Mouse (Mus musculus): ENCODE measurements around the gene Amd1.

The Amd1 gene

DNA sequence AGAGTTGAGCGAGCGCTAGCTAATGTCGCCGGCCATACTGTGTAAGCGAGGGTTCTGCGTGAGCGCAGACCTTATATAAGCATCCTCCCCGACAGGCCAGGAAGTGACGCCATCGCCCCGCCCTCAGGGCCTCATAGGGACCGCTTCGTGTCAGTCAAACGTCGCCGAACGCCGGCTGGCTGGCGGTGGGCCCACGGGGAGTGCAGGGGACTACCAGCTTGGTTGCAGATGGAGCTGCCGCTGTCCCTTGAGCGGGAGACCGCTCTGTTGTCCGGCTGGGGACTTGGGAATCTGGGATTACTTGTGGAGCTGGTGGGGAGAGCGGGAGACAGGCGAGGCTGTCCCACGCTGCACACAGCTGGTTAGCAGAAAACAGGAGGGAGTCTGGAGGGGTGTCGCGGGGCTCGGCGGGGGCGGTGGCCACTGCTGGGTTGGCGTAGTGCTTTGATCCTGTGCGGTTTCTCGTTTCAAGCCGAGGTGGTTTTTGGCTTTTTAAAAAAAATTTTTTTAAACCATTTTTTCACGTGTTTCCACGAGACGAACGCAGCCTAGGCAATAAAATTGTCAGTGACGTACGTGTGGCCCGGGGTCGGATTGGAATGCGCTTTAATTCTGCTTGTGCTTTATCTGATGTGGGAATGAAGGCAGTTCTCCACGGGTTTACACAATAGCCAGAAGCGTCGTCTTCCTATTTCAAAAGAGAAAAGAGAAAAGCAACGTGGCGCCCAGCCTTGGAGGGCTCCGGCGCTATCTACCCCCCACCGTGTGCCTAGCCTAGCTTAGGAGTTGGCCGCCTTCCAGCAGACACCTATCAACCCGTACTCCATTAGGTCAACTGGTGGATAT, at the start of gene Amd1:
Amd1 (minus strand) TSS at position 47 of the 846 bp plus-strand sequence.
- DNase-seq (ENCODE audit: low read depth, low spot score): peak; percentile 100

DNA sequence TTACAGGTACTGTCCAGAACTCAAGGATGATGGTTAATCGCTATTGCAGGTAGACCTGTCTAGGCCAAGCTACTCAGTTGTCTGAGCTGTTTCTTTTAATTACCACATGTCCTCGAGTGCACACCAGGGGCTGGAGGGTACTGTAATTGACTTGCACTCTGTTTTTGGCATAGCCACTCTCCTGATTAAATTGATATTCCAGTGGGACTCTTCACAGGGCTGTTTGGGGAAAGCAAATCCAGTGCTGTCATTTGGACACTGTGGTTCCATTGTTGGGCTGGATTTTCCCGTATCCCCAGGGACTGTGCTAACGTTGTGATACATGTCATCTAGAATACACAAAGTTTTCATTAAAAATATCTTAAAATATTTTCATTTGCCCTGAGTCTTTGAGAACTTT, 49.2 kb upstream of the Amd1 start:
- DNase-seq (ENCODE audit: low read depth, low spot score): peak; percentile 39

DNA sequence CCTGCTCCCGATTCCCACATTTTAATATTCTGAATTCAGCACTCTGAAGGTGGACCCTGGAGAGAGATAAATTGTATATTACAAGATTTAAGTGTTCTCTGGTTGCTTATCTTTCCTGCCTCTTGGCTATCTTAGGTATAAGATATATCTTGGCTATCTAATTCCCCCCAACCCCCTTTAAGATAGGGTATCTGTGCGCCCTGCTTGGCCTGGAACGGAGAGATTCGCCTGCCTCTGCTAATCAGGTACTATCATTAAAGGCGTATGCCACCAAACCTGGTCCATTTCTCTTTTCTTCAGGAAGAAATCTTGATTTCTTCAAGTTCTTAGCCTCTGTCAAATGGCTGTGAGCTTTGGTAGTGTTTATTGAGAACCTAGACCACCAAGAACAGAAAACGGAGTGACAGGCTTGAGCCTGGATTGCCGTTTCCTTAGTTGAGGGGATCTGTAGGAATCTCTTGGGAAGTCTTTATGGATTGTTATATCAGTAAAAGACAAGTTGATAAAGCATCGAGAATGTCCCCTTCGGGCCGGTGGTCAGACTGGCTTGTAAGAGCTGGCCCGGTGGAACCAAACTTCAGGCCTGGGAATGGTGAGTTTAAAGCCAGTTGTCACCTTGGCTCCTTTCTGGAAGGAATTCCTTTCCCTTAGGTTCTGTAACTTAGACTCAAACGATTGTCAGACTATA, 48.4 kb upstream of the Amd1 start:
- no peak for DNase-seq (ENCODE audit: low read depth, low spot score)

DNA sequence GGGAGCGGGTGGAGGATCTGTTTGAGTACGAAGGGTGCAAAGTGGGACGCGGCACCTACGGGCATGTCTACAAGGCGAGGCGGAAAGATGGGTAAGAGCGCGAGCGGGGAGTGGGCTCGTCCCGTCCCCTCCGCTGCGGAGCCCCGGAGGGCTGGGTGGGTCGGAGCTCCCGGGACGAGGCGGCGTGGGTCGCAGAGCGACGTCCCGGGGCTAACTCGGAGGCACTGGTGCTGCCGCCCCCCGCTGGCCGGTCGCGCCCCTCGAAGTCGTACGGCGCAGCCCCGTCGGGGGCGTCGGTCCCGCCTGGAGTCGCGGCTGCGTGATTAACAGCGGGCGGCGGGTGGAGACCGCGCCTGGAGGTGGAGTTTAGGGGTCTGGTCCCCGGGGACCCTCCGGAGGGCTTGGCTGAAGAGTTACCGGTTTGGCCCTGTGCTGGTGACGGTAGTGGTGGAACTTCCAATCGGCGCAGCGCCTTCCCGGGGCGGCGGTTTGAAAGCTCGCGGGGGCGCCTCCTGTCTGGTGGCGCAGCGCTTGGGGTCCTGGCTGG, 47.7 kb upstream of the Amd1 start:
- peak; percentile 55 for DNase-seq (ENCODE audit: low read depth, low spot score)

DNA sequence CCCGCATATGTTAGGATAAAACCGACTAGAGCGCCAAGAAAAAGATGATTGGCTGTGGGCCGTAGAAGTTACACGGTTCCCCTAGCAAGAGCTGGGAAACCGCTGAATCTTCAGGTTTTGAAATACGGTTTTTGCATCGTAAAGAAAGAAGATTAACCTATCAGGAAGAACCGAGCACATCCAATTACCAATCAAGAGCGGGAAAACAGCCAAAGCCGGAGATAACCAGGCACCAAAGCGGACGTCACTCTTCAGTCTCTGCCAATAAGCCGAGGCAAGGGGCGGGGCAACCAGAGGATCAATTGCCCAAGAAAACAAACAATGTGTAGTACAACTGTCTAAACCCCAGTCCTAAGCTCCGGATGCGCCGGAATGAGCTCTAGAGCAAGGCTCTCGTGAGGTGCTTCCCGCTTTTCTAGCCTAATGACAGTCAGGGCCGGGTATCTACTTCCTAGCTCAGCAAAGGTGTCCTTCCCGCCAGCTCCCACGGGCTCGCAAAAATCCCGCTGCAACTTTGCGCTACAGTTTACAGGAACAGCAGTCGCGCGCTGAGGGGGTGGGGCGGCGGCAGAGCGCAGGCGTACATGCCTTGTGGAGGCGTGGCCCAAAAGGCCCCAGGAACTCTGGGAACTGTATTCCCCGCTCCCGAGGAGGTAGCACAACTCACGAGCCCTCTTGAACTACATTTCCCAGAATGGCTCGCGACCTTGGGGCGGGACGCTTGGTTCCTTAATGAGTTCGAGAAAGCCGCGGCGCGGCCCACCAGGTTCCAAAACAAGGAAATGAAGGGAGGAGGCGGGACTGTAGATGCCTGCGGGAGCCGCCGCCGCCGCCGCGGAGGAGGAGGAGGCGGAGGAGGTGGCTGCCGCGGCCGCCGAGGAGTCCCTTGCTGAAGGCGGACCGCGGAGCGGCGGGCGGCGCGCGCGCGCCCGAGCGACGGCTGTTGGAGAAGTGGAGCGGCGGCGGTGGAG, 46.9 kb upstream of the Amd1 start:
- DNase-seq (ENCODE audit: low read depth, low spot score): peak; percentile 100

DNA sequence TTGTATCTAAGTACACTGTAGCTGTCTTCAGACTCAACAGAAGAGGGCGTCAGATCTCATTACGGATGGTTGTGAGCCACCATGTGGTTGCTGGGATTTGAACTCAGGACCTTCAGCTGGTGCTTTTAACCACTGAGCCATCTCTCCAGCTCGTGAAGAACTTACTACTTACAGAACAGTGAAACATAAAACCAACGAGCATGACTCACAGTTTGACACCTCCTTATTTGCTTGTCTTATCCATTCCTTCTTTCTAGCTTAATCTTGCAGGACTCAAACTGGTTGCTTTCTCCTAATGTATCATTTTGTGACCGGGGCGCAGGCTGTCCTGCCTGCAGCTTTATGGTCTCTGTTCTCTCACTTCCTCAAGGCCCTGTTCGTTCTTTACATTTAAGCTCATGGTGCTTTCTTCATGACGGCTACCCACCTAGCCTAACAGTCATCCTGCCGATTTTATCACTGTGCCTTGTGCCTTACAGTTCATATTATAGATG, 45.5 kb upstream of the Amd1 start:
- peak; percentile 57 for DNase-seq (ENCODE audit: low read depth, low spot score)

DNA sequence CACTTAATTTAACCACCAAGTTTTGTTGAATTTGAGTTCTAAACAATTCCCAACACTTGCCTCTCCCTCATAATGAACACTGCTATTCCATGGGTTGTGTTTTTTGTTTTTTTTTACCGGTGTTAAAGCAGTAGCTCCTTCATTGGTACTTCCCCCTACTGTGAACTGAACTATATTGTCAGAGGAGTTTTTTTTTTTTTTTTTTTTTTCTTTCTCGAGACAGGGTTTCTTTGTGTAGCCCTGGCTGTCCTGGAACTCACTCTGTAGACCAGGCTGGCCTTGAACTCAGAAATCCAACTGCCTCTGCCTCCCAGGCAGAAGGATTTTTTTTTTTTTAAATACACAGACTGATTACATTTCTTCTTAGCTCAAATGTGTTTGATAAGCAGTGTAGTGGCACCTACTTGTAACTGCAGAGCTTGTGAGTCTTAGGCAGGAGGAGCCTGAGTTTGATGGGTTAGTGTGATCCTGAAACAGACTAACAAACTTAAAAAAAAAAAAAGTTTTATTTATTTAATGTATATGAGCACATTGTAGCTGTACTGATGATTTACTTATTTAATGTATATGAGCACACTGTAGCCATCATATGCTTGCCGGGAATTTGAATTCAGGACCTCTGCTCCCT, 44.9 kb upstream of the Amd1 start:
- DNase-seq (ENCODE audit: low read depth, low spot score): no peak

DNA sequence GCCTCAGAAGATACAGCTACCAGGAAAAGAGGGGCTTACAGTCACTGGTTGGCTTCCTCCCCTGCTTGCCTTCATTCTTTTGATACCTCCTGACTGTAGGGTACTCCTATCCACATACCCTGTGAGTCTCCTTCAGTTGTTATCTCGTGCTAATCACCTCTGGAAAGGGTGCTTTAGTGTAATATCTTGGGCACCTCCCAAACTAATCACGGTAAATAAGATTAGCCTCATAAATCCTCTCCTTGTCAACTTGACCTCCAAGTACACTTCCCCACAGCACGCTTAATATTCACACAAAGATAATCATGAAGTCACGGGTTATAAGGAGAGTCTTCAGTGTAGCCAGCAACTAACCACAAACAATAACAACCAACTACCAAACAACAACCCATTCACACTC, 40.0 kb upstream of the Amd1 start:
- DNase-seq (ENCODE audit: low read depth, low spot score): no peak

DNA sequence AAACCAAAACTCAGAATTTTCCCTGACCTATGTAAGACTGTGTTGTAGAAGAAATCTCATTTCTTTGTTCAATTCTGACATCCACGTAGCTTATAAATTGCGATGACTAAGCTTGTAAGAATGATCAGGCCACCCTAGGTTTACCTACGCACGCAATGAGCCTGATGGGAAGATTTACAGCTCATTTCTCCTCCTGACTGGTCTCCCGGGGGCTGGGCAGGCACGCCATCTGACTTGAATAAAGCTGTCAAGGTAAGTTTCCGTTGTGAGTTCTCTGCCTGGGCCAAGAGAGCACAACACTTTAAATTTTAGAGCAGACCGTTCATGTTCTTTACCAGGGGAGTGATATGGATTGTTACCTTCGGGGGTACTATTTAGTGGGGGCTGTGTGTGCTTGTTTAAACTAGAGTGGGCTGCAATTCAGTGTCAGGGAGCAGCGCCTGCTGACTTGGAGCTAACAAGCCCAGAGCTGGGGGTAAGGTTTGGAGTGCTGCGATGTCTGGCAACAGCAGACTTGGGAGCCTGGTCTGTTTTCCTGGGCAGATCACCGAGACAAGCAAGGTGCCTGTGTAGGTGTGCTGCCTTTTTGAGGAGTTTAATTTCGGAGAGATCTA, 37.5 kb upstream of the Amd1 start, which contains the start of gene Cdk19:
Cdk19 (plus strand) TSS at position 214 of the 614 bp plus-strand sequence.
- DNase-seq (ENCODE audit: low read depth, low spot score): no peak

DNA sequence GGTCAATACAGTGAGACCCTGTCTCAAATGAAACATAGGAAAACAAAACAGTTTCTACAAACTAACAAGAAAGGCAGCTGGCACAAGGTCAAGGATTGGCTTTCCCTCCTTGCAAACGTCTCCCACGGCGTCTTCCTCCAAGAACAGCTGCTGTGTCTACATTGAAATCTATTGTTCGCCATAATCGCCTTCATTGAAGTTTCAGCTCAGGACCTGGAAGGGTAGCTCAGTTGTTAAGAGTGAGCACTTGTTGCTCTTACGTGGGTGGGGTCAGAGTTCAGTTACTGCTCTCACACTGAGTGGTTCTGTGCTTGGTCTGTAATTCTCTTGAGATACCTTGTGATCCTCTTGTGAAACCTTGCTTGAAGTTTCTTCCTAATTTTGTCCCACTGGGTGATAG, 30.9 kb upstream of the Amd1 start:
- DNase-seq (ENCODE audit: low read depth, low spot score): no peak

DNA sequence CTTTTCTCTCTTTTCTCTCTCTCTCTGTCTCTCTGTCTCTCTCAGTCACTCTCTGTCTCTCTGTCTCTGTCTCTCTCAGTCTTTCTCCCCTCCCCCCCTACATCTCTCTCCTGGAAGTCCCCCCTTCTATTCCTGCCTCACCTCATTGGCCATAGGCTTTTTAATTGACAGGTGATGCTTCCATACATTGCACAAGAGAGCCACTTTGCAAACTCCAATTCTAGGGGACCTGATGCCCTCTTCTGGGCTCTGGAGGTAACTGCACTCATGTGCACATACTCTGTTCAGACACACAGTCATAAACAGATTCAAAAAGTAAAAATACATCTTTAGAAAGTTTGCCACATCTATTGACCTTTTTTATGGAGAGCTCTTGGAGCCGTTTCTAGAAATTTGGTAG, 28.3 kb upstream of the Amd1 start:
- DNase-seq (ENCODE audit: low read depth, low spot score): no peak

DNA sequence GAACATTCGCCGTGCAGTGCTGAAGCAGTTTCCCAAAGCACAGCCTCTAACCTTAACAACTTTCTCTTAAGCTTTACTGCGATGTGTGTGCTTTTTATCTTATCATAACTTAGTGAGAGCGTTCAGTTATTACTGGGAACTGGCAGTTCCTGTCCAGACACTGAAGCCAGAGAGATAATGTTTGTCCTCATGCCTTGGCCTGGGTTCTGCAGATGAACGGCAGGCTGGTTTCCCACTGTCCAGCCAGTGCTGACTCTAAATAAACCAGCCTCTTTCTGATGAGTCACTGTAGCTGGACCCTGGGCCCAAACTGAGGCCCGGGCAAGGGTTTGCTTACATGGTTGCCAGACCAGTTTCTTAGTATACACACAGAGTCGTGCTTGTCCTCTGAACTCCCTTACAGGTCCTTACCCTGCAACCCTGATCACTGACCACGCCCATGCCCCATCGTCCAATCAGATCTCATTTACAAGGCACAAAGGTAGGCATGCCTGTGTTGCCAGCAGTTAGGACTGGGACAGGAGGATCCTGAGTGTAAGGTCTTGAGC, 26.1 kb upstream of the Amd1 start:
- DNase-seq (ENCODE audit: low read depth, low spot score): no peak

DNA sequence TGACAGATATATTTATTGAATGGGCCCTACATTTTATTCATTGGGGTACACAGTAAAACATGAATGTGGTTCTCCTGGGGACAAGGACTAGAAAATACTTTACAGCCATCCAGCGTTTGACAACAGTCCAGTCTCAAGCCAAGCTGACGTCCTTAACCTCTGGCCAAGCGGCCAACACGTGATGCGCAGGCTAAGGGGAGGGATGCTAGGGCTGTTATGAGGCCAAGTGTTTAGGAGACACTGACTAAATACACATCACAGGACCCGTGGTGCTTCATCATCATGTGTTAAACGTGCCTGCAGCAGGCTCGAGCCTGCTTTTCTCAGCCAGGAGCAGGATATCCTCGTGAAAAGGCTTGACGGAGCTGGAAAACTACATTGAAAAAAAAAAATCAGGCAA, 18.3 kb upstream of the Amd1 start:
- no peak for DNase-seq (ENCODE audit: low read depth, low spot score)

DNA sequence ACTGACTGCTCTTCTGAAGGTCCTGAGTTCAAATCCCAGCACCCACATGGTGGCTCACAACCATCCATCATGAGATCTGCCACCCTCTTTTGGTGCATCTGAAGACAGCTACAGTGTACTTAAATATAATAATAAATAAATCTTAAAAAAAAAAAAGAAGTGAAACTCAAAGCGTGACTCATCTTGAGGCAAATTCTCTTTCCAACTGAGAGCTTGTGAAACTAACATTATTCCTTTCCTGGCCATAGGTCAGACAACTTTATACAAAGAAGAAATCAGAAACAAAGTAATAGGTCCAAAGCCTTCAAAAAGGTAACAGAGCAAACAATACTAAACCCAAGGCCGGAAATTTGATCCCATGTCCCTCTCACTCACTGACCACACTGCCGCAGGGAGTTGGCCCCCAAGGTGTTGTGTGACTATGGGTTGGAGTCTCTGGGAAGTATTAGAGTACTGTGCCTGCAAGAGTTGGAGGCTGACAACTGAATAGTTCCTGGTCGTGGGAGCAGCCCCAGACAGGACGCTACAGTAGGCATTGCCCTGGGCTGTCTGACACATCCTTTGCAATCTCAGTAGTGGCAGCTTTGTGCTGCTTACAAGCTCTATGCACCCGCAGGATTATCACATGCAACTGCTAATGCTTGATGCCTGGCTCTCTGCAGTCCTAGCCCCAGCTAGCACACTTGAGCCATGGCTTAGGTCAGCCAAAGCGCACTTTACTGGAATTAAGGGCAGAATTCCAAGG, 15.0 kb upstream of the Amd1 start:
- no peak for DNase-seq (ENCODE audit: low read depth, low spot score)

DNA sequence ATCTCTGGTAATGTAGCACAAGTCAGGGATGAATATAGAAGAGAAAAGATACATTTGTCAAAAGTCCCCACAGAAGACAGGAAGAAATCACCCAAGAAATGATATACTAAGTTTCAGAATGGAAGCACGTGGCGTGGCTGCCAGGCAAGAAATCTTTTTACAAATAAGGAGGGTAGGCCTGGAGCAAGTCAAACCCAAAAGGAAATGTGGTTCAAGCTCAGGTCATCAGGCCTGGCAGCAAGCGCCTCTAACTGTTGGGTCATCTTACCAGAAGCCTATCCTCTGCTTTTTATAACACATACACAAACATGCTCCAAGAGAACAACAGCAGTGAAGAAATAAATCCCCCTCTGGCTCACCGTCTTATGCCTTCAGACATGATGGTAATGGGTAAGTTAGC, 10.8 kb upstream of the Amd1 start:
- DNase-seq (ENCODE audit: low read depth, low spot score): no peak

DNA sequence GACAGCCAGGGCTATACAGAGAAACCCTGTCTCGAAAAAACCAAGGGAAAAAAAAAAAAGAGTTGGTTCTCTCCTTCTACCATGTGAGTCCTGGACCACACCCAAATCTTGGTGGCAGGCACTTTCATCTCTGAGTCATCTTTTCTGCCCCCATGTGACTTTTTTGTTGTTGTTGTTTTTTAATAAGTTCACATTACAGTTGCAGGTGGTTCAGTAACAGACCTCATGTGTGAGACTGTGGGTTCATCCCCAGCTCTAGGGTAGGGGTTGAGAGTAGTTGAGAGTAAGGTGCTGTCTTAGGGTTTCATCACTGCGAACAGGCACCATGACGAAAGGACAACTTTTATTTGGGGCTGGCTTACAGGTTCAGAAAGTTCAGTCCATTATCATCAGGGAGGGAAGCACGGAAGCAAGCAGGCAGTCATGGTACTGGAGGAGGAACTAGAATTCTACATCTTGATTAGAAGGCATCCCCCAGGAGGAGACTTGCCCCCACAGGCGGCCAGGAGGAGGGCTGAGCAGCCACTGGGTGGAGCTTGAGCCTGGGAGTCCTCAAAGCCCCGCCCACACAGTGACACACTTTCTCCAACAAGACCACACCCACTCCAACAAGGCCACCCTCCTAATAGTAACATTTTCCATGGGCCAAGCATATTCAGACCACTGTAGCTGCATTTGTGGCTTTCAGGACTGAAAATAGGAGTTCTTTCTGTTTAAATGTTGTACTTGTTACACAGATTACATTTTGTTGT, 8.1 kb upstream of the Amd1 start:
- no peak for DNase-seq (ENCODE audit: low read depth, low spot score)

DNA sequence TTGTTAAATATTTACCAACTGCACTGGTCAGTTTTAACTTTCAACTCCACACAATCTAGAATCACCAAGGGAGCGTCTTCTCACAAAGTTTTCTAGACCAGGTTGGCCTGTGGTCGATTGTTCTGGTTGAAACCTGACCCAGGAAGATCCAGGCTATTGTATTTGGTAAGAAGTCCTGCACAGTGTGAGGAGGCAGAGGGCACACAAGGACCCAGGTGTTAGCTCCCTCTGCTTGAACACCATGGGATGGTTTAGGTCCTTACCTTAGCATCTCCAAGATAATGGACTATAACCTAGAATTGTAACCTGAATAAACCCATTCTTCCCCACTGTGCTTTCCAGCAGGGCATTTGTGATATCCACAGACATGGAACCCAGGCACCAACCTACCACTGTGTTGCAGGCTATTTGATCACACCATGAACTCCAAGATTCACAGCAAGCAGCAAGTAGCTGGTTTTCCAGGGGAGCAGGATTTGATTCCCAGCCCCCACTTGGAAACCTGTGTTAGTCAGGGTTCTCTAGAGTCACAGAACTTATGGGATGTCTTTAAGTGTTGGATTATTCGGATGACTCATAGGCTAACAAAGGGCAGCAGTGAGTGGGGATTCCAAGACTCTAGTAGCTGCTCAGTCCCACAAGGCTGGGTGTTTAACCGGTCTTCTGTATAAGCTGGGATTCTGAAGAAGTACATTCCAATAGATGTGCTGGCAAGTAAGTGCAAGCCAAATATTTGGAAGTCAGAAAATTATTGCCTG, 6.0 kb upstream of the Amd1 start:
- DNase-seq (ENCODE audit: low read depth, low spot score): no peak

DNA sequence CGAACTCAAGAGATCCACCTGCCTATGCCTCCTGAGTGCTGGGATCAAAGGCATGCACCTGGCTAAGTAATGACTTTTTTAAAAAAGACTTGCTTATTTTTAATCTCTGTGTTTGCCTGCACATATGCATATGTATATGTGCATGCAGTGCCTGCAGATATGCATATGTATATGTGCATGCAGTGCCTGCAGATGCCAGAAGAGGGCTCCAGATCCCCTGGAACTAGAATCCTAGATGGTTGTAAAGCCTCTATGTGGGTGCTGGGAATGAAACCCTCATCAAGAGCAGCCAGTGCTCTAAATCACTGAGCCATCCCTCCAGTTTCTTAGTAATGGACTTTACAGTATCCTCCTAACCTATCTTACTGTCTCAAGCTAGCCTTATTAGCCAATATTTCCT, 4.0 kb upstream of the Amd1 start:
- DNase-seq (ENCODE audit: low read depth, low spot score): no peak

Measured in brain, adult 2 months (tissue).